Mouse (Mus musculus) C2C12 (cell line): ENCODE measurements around the gene Immp2l. TPM values are rescaled to one million over a fixed set of nuclear protein-coding genes. Genes with fewer than 3 reads are reported as not detected.

Source experiments
- H3K27me3 ChIP-seq: one replicate; pipeline ENCODE4 v1.6.1; 2011; ENCODE audit not compliant: control insufficient read depth, insufficient read depth, insufficient read length
- H3K36me3 ChIP-seq: one replicate; pipeline ENCODE4 v1.6.1; 2011; ENCODE audit not compliant: control insufficient read depth, insufficient read depth
- H3K4me3 ChIP-seq: one replicate; pipeline ENCODE4 v1.5.1; 2011; ENCODE audit warnings: mild to moderate bottlenecking, control low read depth; ENCODE audit not compliant: poor library complexity, insufficient read depth, severe bottlenecking
- H3K79me2 ChIP-seq: one replicate; pipeline ENCODE4 v1.6.1; 2011; ENCODE audit not compliant: control insufficient read depth, insufficient read depth
- H3K79me3 ChIP-seq: one replicate; pipeline ENCODE4 v1.6.1; 2011; ENCODE audit warnings: low read depth, control low read depth
- H3ac ChIP-seq: one replicate; pipeline ENCODE3; 2011; ENCODE audit warnings: low read depth; ENCODE audit not compliant: control insufficient read depth, insufficient read length
- CEBPB ChIP-seq: IDR thresholded peaks from one replicate; pipeline ENCODE4 v1.6.1; 2011; ENCODE audit warnings: low read depth, mild to moderate bottlenecking, control low read depth, moderate library complexity
- CTCF ChIP-seq: IDR thresholded peaks from one replicate; pipeline ENCODE4 v1.5.1; 2011; ENCODE audit not compliant: control insufficient read depth, insufficient read depth, insufficient read length
- FOSL1 ChIP-seq: IDR thresholded peaks from one replicate; pipeline ENCODE4 v1.8.0; 2011; ENCODE audit warnings: mild to moderate bottlenecking, low read length; ENCODE audit not compliant: poor library complexity, insufficient read depth, severe bottlenecking
- MAX ChIP-seq: IDR thresholded peaks from one replicate; pipeline ENCODE4 v1.6.1; 2011; ENCODE audit warnings: mild to moderate bottlenecking, control low read depth
- MYOD1 ChIP-seq: IDR thresholded peaks from one replicate; pipeline ENCODE4 v1.6.1; 2011; ENCODE audit warnings: low read depth; ENCODE audit not compliant: control insufficient read depth, insufficient read length
- MYOG ChIP-seq: IDR thresholded peaks from one replicate; pipeline ENCODE4 v1.6.1; 2011; ENCODE audit not compliant: control insufficient read depth, insufficient read length; ENCODE audit errors: extremely low read depth
- USF1 ChIP-seq: IDR thresholded peaks from one replicate; pipeline ENCODE4 v1.6.1; 2011; ENCODE audit warnings: low read depth, mild to moderate bottlenecking, control low read depth, moderate library complexity
- polyA plus RNA-seq: library from polyadenylated mRNA; unstranded; fragments of >200 nt; fragmentation: generic; extraction: Trizol; gene quantifications from one replicate; pipeline ENCODE4 v1.2.1, GENCODE M21; 2012; ENCODE audit warnings: missing spikeins

Gene Immp2l
- polyA plus RNA-seq, 1 experiment: 6.2 TPM

- no peak overlapping the region for H3K4me3 ChIP-seq
- H3K27me3 ChIP-seq: no peaks in the 10 kb centered on the region
- H3K36me3 ChIP-seq: no peaks in the 10 kb centered on the region
- H3ac ChIP-seq: no peak overlapping the region
- H3K79me3 ChIP-seq: no peaks in the 10 kb centered on the region
- TF ChIP-seq MAX (no peak), FOSL1 (no peak), MYOG (no peak), CTCF (no peak), USF1 (no peak), CEBPB (no peak)
- H3K79me2 ChIP-seq: no peaks in the 10 kb centered on the region
Observed at GRCm38 (mm10) chr12:41508610-41509009, 484.7 kb downstream of the Immp2l start.

DNA sequence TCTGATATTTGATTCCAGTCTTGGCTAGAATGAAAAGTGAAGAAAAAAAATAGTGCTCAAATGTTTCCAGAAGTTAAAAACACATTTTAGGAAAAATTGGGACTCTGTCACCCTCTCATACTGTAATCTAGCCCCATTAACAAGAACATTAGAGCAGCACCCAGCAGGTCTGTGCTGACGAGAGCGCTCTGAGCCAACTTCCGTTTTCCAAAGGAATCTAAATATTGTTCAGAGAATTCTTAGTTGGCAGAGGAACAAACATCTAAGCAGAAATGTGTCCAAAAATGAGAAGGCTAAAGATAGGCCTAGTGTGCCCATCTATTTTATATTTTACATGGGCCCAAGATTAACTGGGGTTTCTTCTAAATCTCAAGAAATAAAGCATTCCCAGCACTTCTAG, 486.7 kb downstream of the Immp2l start:
- Histone ChIP-seq H3K27me3 (no peaks in the 10 kb centered on the region), H3K4me3 (no peak overlapping the region), H3K79me2 (no peaks in the 10 kb centered on the region), H3K36me3 (no peaks in the 10 kb centered on the region), H3ac (no peak overlapping the region), H3K79me3 (no peaks in the 10 kb centered on the region)
- no peak for TF ChIP-seq CEBPB
- TF ChIP-seq CTCF: no peak
- TF ChIP-seq MYOG: no peak
- no peak for TF ChIP-seq USF1
- TF ChIP-seq FOSL1: no peak
- no peak for TF ChIP-seq MYOD1
- no peak for TF ChIP-seq MAX

- Histone ChIP-seq H3ac (no peak overlapping the region), H3K4me3 (no peak overlapping the region), H3K79me2 (no peaks in the 10 kb centered on the region), H3K79me3 (no peaks in the 10 kb centered on the region), H3K27me3 (no peaks in the 10 kb centered on the region), H3K36me3 (no peaks in the 10 kb centered on the region)
- no peak for TF ChIP-seq CTCF
- no peak for TF ChIP-seq FOSL1
- no peak for TF ChIP-seq CEBPB
- TF ChIP-seq MYOD1: no peak
- no peak for TF ChIP-seq USF1
Observed at GRCm38 (mm10) chr12:41518897-41519296, 495.0 kb downstream of the Immp2l start.

- TF ChIP-seq MAX (no peak), CEBPB (no peak), FOSL1 (no peak), USF1 (no peak), CTCF (no peak), MYOG (no peak), MYOD1 (no peak)
- no peak overlapping the region for H3K4me3 ChIP-seq
- H3ac ChIP-seq: no peak overlapping the region
- no peaks in the 10 kb centered on the region for H3K79me3 ChIP-seq
- H3K36me3 ChIP-seq: no peaks in the 10 kb centered on the region
- H3K27me3 ChIP-seq: no peaks in the 10 kb centered on the region
- H3K79me2 ChIP-seq: no peaks in the 10 kb centered on the region
Observed at GRCm38 (mm10) chr12:41520326-41520725, 496.4 kb downstream of the Immp2l start.

DNA sequence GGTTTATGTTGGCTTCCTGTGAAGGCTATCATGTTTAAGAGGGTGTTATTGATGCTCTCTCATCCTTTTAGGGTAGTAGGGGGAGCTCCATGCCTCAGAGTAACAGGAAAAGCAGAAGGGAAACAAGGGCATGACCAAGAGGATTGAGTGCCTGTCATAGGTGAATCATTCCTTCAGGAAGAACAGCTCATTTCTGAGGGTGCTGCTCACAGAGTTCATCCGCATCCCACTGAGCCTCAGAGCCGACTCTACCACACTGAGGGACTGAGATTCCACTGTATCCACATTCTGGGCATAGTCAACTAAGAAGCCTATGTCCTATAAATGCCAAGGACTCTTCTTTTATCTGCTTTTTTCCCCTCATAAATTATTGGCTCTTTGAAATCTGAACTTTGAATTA, 497.8 kb downstream of the Immp2l start:
- Histone ChIP-seq H3K79me2 (no peaks in the 10 kb centered on the region), H3K4me3 (no peak overlapping the region), H3K79me3 (no peaks in the 10 kb centered on the region), H3K36me3 (no peaks in the 10 kb centered on the region), H3K27me3 (no peaks in the 10 kb centered on the region), H3ac (no peak overlapping the region)
- no peak for TF ChIP-seq CTCF
- TF ChIP-seq USF1: no peak
- no peak for TF ChIP-seq MAX
- TF ChIP-seq CEBPB: no peak
- TF ChIP-seq MYOG: no peak
- no peak for TF ChIP-seq MYOD1
- no peak for TF ChIP-seq FOSL1

- no peaks in the 10 kb centered on the region for H3K79me3 ChIP-seq
- no peak overlapping the region for H3K4me3 ChIP-seq
- H3K36me3 ChIP-seq: no peaks in the 10 kb centered on the region
- TF ChIP-seq MYOD1 (no peak), MYOG (no peak), CEBPB (no peak), MAX (no peak), USF1 (no peak), FOSL1 (no peak), CTCF (no peak)
- no peak overlapping the region for H3ac ChIP-seq
- no peaks in the 10 kb centered on the region for H3K79me2 ChIP-seq
- H3K27me3 ChIP-seq: no peaks in the 10 kb centered on the region
Observed at GRCm38 (mm10) chr12:41526688-41527087, 502.8 kb downstream of the Immp2l start.
